Mouse (Mus musculus): ENCODE measurements around the gene Phf20.
"Not testable (repeated sequence)": the region's sequence is repeated elsewhere in the genome, so short reads cannot be mapped to it uniquely, and the experiment has no call there.

The Phf20 gene

DNA sequence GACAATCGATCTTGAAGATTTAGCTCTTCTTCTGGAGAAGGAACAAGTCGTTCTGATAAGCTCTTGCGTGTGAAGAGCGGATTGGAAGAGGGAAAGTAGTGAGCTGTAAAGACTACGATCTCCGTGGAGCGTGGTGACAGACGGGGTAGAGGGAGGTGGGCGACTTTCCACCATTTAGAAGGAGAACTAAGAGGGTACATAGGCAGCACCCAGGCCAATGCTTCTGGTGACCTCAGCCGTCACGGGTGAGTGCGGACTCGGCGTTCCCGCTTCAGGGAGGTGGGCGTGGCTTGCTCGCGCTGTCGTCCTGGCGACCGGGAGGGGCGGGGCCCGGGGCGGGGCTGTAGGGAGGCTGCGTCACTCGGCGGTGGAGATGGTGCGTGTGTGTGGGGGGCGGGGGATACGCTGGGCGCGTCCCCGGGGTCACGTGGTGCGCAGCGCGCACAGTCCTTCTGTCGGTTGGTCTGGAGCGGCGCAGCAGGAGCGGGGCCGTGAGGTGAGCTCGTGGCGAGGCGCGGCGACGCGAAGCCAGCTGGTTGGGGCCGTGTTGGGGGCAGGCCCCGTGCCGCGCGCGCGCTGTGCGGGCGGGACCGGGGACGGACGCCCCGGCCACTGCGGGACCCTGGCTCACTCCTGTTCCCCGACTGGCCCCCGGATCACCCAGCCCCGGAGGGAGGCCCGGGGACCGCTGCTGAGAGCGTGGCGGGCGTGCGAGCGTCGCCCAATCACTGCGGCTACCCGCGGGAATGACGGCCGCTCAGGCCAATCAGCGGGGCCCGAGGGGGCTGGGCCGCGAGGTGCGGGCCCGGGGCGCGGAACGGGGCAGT, at the start of gene Phf20:
TSS of gene Phf20 (plus strand) at position 165 of the 827 bp plus-strand sequence.
- peak; percentile 97 for DNase-seq (ENCODE audit: low spot score)

DNA sequence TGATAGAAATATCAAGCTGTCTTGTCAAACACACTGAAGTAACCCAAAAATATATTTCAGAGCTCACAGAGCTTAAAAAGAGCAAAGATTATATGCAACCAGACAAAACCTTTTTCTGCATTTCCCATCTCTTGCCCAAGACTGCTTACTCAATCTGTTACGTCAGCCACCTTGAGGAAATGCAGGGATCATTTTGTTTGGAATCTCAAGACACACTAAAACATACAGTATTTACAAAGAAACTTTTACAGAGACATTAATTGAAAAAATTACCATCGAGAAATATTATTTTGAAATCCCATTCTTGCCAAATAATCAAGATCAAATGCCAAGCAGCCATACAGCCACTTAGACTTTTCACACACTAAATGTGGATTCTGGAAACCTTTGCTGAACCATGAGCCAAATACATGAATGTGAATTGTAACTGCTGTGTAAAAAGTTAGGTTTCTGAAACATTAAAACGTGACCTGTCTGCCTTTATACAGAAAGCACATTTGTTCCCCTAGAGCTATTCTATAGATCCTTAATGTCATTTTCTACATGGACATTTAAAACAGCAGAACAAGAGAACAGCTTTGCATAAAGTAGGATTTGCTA, 48.9 kb upstream of the Phf20 start:
- no peak for DNase-seq (ENCODE audit: low spot score)

DNA sequence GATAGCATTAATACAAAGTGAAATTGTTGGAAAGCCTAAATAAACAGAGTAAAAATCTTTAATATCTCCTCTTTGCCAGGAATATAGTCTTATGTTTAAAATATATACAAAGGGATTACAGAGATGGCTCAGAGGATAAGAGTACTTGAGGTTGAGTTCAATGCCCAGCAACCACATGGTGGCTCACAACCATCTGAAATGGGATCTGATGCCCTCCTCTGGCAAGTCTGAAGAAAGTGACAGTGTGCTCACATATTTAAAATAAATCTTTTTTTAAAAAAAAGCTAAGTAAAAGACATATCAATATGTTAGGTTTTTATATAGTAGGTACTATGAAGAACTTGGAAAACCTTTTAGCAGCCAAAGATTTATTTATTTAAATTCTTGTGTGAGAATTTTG, 44.7 kb upstream of the Phf20 start:
- no peak for DNase-seq (ENCODE audit: low spot score)

DNA sequence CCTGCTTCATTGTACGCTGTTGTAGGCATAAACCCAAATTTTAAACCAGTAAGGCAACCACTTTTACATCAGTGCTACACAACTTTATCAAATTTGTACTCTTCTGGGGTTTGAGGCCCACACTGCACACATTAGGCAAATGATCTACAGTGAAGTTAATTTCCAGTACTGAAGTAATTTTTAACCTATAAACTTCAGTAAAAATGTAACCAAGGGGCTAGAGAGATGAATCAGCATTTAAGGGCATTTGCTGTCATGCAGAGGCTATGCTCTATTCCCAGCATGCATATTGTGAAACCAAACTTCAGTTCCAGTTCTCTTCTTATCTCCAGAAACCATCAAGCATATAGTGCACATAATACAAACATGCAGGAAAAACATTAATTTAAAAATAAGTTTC, 30.8 kb upstream of the Phf20 start:
- DNase-seq (ENCODE audit: low spot score), result no peak

DNA sequence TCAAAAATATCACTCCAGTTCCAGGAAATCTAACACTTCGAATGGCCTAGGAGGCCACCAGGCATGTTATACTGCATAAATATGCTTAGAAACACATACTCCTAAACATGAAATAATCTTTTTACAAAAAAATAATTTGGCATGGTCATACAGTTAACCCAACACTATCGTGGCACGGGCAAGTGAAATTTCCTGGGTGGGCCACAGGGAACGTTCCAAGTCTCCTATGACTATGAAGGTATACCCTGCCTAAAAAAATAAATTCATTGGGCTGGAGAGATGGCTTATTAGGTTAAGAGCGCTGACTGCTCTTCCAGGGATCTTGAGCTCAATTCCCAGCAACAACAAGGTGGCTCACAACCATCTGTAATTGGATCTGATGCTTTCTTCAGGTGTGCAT, 29.7 kb upstream of the Phf20 start:
- DNase-seq (ENCODE audit: low spot score), result no peak

DNA sequence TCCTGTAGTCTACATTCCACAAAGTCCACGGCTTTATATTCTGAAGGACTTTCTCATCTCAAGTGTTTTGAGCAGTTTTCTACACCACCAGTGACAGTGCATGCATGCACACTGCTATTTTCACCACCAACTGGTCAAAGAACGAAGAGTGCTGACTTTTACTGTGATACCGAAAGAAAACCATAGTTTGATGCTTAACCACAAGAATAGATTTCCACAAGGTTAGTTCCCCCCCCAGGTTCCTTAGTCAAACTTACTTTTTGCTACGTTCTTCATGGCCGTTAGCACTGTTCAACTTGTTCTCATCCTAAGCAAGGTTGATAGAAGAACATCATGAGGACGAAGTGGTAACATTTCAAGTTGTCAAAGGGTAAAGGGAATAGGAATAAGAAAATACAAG, 19.2 kb upstream of the Phf20 start:
- no peak for DNase-seq (ENCODE audit: low spot score)

DNA sequence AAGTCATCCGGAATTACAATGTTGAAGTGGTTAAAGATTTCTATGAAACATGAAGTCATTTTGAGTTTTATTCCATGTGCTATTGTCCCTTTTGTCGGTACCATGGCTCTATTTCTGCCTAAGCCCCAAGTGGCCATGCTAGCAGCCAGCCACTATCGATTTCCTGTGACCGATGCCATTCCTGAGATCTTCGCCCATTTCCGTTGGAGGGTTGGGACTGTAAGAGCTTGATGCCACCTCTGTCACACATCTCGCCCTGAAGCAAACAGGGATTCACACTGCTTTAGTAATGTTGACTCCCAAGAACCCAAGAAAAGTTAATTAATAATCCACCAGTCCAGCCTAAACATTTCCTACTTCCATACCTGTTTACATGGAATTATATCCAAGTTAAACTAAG, 18.6 kb upstream of the Phf20 start:
- DNase-seq (ENCODE audit: low spot score), result no peak

DNA sequence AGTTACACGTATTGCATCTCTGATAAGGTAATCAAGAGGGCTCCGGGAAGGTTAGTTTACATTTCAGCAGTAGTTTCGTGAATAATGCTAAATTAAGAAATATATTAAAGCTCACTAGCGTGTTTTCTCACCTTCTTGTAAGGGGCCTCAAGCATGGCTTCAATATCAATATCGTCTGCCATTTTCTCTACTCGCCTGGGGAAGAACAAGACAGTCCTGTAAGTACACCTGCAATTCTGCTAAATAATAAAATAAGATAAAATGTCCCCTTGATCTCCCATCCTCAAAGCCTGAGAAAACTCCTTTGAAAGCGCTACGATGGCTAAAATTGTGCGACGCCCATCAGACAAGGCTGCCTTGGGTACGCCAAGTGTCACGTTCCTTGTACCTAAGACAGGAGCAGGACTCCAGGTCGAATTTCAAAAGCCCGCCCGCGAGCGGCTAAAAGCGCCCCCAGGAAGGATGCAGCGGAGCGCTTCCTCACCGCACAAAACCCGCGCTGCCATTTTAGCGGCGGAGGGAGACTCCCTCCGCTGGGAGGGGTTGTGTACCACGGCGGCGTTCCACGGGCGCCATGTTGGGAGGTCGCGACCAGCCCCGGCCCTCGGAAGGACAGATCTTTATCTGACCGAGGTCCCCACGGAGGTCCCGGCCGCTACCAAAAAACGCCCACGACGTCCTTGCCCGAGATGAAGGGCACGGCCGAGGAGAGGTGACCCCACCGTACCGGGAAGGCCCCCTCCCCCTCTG, 17.0 kb upstream of the Phf20 start:
- peak; percentile 84 for DNase-seq (ENCODE audit: low spot score)

DNA sequence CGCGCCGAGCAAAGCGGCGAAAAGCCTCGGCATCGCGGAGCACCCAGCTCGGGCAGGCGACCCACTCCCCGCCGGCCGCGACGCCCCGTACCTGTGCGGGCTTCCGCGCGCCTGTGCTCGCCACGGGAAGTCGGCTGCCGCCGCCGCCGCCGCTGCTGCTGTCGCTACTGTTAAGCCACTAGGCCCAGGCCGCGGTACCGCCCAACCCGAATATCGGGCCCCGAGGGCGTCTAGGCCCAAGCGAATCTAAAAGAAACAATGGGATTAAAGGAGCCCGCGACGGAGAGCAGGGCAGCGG, 16.5 kb upstream of the Phf20 start:
- DNase-seq (ENCODE audit: low spot score), result no peak

DNA sequence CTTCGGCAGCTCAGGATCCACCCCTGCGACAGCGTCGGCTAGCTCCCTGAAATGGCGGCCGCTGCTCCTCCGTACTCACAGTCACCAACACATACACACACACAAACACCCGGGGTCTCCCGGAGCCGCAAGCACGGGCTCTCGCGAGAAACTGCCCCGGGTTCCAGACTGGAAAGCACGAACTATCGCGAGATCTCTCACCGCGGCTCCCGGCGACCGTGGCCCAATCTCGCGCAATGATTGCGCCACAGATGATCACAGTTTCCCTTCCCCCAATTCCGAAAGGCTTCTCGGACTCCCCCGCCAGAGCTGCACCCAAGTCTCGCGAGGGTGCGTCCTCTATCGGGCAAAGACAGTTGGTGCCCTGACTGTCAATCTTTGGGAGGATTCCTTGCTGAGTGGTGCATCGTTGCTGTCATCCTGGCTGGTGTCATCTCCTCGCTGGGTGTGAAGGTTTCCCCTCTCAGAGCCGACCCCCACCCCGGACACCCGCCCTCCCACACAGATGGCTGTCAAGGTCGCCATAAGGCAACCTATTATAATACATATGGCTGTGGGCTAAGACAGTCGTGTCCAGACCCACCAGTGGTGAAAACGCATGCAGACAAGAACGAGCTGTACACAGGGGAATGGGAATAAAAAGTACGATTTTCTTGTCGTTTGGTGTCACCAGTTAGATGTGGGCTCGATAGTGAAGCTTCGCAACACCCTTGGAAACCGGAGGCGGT, 16.0 kb upstream of the Phf20 start, which contains the start of gene Rbm39:
TSS of gene Rbm39 (minus strand) at position 145 of the 728 bp plus-strand sequence.
- DNase-seq (ENCODE audit: low spot score), result peak; percentile 100

DNA sequence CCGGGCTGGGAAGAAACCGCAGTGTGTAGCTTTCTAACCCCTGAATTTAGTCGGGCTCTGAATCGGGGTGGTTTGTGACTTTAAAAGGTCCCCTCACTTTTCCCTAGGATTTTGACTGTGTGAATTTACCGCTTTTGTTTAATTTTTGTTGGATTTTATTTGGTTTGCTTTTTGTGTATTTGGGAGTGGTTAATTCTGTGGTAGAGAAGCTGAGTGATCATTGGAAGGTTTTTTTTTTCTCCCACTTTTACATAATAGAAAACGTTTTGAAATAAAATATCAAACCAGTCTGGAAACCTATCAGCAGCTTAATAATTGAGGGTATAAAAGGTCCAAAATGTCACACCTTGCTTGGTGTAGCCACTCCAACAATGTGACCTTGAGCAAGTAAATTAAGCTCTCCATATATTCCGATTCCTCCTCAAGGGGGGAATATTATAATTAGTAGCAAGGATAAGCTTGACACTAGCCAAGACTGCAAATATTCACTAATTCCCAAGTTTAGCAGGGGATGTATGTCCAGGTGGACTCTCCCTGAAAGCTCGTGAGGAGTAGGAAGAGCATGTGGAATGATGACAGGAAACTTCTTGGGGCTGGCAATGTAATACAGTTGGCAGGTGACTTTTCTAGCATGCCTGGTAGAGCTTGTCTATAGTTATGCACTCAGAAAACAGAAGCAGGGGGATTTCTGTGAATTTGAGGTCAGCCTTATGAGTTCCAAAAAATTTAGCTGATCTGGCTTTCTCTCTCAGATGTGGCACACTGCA, 15.3 kb upstream of the Phf20 start:
- no peak for DNase-seq (ENCODE audit: low spot score)

DNA sequence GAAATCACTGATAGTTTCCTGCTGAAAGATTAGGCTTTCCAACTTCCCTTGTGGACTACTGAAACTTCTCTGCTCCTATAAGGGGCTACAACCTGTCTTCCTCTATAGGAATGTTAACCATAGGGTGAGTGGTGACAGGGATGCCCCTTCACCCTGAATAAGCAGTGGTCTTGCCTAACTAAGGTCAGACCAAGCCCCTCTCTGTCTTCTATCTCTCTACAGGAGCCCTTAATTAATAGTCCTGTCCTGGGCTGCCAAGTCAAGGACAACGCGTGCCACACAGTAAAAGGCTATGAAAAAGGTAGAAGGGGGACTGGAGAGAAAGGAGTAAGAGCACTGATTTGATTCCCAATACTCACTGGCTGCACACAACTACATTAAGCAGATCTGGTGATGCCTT, 14.7 kb upstream of the Phf20 start:
- DNase-seq (ENCODE audit: low spot score), result no peak

DNA sequence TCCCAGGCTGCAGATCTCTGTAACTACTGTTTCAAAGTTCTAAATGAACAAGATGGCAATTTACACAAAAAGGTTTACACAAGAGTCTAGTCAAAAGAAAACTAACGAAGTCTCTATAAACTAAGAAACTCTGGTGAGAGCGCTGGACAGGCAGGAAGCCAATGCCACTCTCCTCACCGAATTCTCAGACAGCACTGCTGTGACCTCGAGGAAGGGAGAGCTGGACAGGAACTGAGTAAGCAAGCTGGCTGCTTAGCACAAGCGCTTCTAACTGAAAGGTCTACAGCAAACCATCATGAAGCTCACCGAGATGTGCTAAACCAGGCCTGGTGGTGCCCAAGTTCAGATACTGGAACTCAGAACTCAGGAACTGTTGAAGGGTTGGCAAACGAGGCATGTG, 7.0 kb upstream of the Phf20 start:
- DNase-seq (ENCODE audit: low spot score), result not testable (repeated sequence)

DNA sequence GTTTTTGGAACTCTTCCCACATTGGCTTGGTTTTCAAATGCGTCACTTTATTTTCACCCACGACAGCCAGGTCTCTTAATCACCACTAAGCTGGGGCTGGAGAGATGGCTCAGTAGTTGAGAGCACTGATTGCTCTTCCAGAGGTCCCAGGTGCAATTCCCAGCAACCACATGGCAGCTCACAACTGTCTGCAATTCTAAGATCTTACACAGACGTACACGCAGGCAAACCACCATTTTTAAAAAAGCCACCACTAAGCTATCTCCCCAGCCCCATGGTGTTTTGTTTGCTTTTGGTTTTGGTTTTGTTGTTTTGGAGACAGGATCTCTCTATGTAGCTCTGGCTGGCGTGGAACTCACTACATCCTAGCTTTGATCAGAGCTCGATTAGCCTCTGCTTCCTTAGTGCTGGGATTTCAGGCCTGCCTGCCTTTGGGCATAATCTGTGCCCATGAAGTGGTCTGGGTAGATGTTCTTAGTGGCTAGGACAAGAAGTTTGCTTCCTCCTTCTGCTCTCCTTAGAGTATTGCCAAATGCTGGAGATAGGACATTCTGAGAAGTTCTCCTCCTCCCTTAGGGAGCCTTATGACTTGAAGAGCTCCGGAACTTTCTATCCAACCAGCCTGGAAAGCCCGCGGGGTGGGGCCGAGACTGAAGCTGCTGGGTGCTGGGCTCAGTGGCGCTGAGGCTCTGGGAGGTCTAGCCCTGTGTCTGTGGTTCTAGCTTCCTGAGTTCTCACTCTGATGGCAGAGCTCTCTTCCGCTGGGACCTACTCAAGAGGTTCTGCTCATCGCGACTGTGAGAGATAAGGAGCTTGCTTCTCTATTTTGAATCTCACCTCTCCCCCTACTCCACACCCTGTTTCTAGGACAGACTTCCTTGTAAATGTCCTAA, 6.0 kb upstream of the Phf20 start:
- DNase-seq (ENCODE audit: low spot score), result no peak

DNA sequence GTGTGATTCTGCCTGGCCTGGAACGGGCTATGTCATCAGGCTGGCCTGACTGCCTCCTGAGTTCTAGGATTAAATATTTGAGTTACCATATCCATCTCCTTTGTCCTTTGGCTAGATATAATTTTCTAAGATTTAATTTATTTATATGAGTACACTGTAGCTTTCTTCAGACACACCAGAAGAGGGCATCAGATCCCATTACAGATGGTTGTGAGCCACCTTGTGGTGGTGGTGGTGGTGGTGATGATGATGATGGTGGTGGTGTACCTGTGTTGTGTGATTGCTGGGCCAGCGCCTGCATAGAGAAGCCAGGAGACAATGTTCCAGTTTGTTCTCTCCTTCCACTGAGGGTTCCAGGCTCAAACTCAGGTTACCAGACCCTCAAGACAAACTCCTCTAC, 4.7 kb upstream of the Phf20 start:
- no peak for DNase-seq (ENCODE audit: low spot score)

DNA sequence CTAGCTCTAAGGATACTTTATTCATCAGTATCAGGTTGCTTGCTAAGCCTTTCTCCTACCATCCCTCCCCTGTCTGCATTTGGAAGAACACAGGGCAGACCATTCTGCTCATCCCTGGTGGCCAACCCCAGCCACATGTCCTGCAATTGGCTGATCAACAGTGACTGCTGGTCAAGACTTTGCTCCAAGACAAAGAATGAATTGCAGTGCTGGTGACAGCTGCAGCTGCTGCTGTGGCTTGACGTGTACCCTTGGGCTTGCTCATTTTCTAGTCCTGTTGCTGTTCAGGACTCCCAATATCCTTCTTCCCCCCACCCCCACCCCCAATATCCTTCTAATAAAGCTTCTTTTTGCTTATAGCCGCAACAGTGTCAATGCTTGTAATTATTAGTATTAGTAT, 4.2 kb upstream of the Phf20 start:
- no peak for DNase-seq (ENCODE audit: low spot score)

DNA sequence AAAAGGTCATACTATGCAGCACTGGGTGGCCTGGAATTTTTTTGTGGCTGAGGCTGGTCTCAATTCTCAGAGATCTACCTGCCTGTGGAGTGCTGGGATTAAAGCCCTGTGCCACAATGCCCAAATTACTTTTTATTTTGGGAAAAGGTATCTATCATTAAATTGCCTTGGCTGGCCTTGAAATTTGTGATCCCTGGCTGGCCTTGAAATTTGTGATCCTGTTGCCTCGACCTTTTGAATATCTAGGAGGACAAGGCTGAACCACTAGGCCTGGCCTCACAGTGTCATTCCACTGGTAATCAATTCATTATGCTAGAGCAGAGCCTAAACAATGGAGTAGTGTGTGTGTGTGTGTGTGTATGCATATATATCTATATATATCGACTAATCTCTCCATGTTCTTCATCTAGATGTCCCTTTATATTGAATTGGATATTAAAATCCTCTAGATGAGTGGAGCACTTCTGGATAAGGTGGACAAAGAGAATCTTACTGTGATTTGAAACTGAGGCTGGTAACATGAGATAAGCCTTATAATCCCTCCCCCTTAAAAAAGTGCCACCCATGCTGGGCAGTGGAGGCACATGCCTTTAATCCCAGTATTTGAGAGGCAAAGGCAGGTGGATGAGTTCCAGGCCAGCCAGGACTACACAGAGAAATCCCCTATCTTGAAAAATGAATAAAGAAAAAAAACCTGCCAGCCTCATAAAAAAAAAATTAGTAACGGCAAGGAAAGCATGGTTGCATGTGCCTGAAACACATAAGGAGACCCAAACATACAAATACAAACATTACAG, 3.0 kb upstream of the Phf20 start:
- no peak for DNase-seq (ENCODE audit: low spot score)

DNA sequence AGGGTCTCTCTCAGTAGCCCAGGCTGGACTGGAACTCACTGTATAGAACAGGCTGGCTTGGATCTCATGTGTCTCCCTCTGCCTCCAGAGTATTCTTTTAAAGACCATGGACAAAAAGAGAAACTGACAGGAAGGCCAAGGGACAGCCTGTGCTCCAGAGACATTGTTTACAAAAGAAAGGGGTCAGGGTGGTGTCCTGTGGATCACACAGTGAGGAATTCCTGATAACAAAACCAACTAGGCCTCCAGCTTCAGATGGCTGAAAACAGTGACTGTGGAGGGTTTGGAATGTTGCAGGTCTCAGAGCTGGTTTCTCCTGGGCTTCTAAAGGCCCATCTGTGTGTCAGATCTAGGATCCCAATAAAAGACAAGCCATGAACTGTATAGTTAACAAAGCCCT, 1.7 kb upstream of the Phf20 start:
- DNase-seq (ENCODE audit: low spot score), result no peak

DNA sequence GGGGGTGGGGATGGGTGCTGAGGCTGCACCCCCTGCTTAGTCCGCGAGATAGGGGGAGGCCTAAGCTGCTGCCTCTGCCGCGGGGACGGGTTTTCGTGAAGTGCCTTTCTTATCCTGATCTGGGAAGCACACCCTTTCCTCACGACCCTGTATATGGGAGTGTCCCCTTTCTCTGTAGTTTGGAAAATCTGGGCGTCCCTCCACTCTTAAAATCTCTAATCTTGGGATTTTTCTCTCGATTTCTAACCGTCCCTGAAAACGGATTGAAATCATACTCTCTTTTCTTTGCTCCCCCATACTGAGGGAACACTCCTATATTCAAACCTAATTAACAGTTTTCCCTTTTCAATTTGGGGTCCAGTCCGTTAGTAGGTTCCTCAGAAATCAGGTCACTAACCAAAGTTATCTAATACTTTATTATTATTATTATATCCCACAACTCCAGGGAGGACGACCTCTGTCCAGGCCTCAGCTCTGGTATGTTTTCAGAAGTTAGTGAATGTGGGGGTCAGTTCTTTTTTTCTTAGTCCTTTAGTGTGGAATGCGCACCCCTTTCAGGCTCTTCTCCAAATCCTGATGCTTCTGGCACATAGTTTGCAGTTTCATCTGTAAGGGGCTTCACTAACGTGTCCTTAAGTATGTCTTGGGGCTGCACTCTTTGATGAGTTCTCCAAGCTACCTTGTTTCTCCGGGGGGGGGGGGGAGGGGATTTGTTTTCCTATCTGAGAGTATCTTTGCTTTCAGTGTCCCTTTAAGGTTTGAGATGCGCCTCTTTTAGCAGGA, 1.1 kb downstream of the Phf20 start:
- no peak for DNase-seq (ENCODE audit: low spot score)

Data from retina, embryonic 14.5 days (tissue).